In the genomic region with DNA sequence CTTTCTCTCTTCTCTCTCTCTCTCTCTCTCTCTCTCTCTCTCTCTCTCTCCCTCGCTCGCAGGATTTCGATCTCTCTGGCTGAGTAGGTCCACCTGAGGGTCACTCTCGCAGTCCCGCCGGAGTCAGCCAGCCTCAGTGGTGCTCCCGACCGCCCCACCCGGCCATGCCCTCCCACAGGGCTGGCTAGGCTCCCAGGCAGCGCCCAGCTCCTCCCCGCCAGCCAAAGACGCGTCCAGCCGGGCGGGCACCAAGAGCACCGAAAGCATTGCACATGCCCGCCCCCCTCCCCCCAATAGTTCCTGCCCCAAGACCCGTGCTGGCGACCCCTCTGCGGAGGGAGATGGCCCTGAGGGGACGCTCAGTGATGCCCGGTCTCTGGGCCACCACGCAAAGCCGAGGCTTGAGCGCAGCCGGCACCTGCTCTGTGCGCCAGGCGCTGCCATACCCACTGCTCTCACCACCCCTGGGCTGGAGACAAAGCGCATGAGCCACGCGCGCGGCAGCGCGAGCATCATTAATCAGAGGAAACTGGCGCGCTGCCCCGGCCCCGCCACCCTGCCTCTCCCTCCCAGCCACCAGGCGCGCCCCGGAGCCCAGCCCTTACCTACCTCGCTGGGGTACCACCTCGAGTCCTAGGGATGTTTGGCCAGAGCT, we compare ENCODE assay signal across 10 mouse cellular contexts. TPM values are rescaled to one million over a fixed set of nuclear protein-coding genes. Genes with fewer than 3 reads are reported as not detected.
DNase-seq lines count a peak whose midpoint lies in the region; ATAC-seq and TF ChIP-seq lines count a peak whose summit lies in the region.
"Had no signal": no experiment of that assay in that cellular context is flagged by ENCODE, and none has a peak within 500 bp of the region (broad histone marks: within the 10 kb centered on the region; RNA-seq: fewer than 3 reads in every experiment).

No protein-coding gene starts in this region.

- no peaks in the 10 kb centered on the region for H3K36me3 ChIP-seq in forebrain, embryonic 16.5 days (ENCODE audit: control insufficient read depth, insufficient read depth)
- no peaks in the 10 kb centered on the region for H3K36me3 ChIP-seq in intestine, embryonic 14.5 days (ENCODE audit: control insufficient read depth, insufficient read depth, low read length)
- no peaks in the 10 kb centered on the region for H3K36me3 ChIP-seq in liver, postnatal 0 days (replicated peaks; ENCODE audit: insufficient read depth, low read length)

- H3K27ac ChIP-seq in forebrain, embryonic 16.5 days (ENCODE audit: low read length) = peak overlapping the region; percentile 96
- H3K27ac ChIP-seq in intestine, embryonic 14.5 days (ENCODE audit: low read depth) = no peak overlapping the region
- H3K27ac ChIP-seq in liver, postnatal 0 days (ENCODE audit: low read depth) = no peak overlapping the region

- peak overlapping the region; percentile 97 for H3K9ac ChIP-seq in forebrain, embryonic 16.5 days (replicated peaks; ENCODE audit: low read depth, low read length)
- H3K9ac ChIP-seq in intestine, embryonic 14.5 days (ENCODE audit: low read length) = no peak overlapping the region
- no peak overlapping the region for H3K9ac ChIP-seq in liver, postnatal 0 days (replicated peaks)

- DNase-seq in layer of hippocampus, adult 11-12 months (ENCODE audit: low spot score) = peak; percentile 80
- DNase-seq in layer of hippocampus, adult 9-10 months (ENCODE audit: low spot score) = no peak
- peak; percentile 89 to 93 for DNase-seq in cerebellum, adult 18-20 months
- peak; percentile 61 for DNase-seq in intestine, embryonic 14.5 days (ENCODE audit: low spot score)
- DNase-seq in liver, postnatal 0 days = peak; percentile 21
- peak; percentile 80 for DNase-seq in right cerebral cortex, adult 18-20 months
- no peak for DNase-seq in spleen, adult 12 weeks (ENCODE audit: low spot score)

- H3K27me3 ChIP-seq in forebrain, embryonic 16.5 days (replicated peaks; ENCODE audit: control insufficient read depth, insufficient read depth, low read length) = no peaks in the 10 kb centered on the region
- peaks cover 65% of the 10 kb centered on the region for H3K27me3 ChIP-seq in intestine, embryonic 14.5 days (replicated peaks; ENCODE audit: control insufficient read depth, insufficient read depth, low read length)
- H3K27me3 ChIP-seq in liver, postnatal 0 days (ENCODE audit: insufficient read depth, low read length) = peaks cover 31% of the 10 kb centered on the region

- H3K4me2 ChIP-seq in forebrain, embryonic 16.5 days (ENCODE audit: low read length) = peak overlapping the region; percentile 66
- H3K4me2 ChIP-seq in intestine, embryonic 14.5 days (ENCODE audit: low read length) = peak overlapping the region; percentile 47
- H3K4me2 ChIP-seq in liver, postnatal 0 days (ENCODE audit: low read depth, low read length) = peak overlapping the region; percentile 63

- peaks cover 9% of the 10 kb centered on the region; the same call in 1 of the 2 replicates for H3K4me1 ChIP-seq in forebrain, embryonic 16.5 days (replicated peaks; ENCODE audit: control insufficient read depth, insufficient read depth, low read length)
- H3K4me1 ChIP-seq in intestine, embryonic 14.5 days (replicated peaks; ENCODE audit: control insufficient read depth, insufficient read depth, low read length) = 0 out of 2 replicates have a peak, but pooled peaks cover 3% of the 10 kb centered on the region
- H3K4me1 ChIP-seq in liver, postnatal 0 days (ENCODE audit: insufficient read depth) = no peaks in the 10 kb centered on the region

- no peak for TF ChIP-seq EP300 in liver, postnatal 0 days (IDR thresholded peaks at IDR 0.05; ENCODE audit: low read depth)

- peak overlapping the region; percentile 58 for H3K4me3 ChIP-seq in forebrain, embryonic 16.5 days (replicated peaks; ENCODE audit: low read length)
- H3K4me3 ChIP-seq in intestine, embryonic 14.5 days (ENCODE audit: low read depth, low read length) = peak overlapping the region; percentile 28
- H3K4me3 ChIP-seq in liver, postnatal 0 days (ENCODE audit: low read depth, low read length) = peak overlapping the region; percentile 26

- TF ChIP-seq CTCF in liver, postnatal 0 days (IDR thresholded peaks at IDR 0.05; ENCODE audit: low read depth) = no peak

- under 1% methylated on average over 44 of the region's 44 CpGs for WGBS in forebrain, embryonic 16.5 days
- WGBS in intestine, embryonic 14.5 days = under 1% methylated on average over 36 of the region's 44 CpGs
- under 1% methylated on average over 44 of the region's 44 CpGs for WGBS in liver, postnatal 0 days (ENCODE audit: insufficient replicate concordance)

- H3K9me3 ChIP-seq in forebrain, embryonic 16.5 days (ENCODE audit: control insufficient read depth, low read length) = no peaks in the 10 kb centered on the region
- no peaks in the 10 kb centered on the region for H3K9me3 ChIP-seq in intestine, embryonic 14.5 days (ENCODE audit: control insufficient read depth, low read length)
- H3K9me3 ChIP-seq in liver, postnatal 0 days (ENCODE audit: low read length) = no peaks in the 10 kb centered on the region

- ATAC-seq in forebrain, embryonic 16.5 days = peak; percentile 94
- peak; percentile 55 for ATAC-seq in intestine, embryonic 14.5 days (replicated peaks; ENCODE audit: low FRiP score, low TSS enrichment, low read depth)
- peak; percentile 27; the same call in 1 of the 2 replicates for ATAC-seq in liver, postnatal 0 days
- ATAC-seq: Patski had no signal

RNA-seq across cellular contexts. Expression of gene Arpp21, which starts 0.6 kb away (rescaled TPM):
- polyA plus RNA-seq in forebrain, embryonic 16.5 days (2015; fragmentation: Nextera tagmentation; extraction: Ambion mirVana) = 81.2 and 115 TPM in 2 replicates
- polyA plus RNA-seq in intestine, embryonic 14.5 days (2014; fragmentation: Nextera tagmentation; extraction: Ambion mirVana) = 1.0 and 2.0 TPM in 2 replicates
- 0.74 and 1.0 TPM in 2 replicates for polyA plus RNA-seq in liver, postnatal 0 days (2015; fragmentation: Nextera tagmentation; extraction: Ambion mirVana)
- polyA plus RNA-seq: liver, adult 2 months; Patski had no signal

Comparison
In these comparisons a context has a peak if more than half of its experiments do, and no peak if none do; other contexts are left out.
1. DNase-seq: peak in layer of hippocampus, adult 11-12 months (single experiment), cerebellum, adult 18-20 months (2 of 2), intestine, embryonic 14.5 days (single experiment), liver, postnatal 0 days (single experiment) and right cerebral cortex, adult 18-20 months (single experiment); none in layer of hippocampus, adult 9-10 months (single experiment) and spleen, adult 12 weeks (single experiment).
2. ATAC-seq: peak in every context shown above with its lines; median percentile 94 in forebrain, embryonic 16.5 days; 55 in intestine, embryonic 14.5 days; 27 in liver, postnatal 0 days.
3. RNA of gene Arpp21, which starts 0.6 kb away (polyA plus RNA-seq): 81.2 to 115 TPM in forebrain, embryonic 16.5 days; 1.0 to 2.0 TPM in intestine, embryonic 14.5 days and 0.74 to 1.0 TPM in liver, postnatal 0 days; every median in the first group is over 10 times any median in the second.
4. Peak in every context shown above with its lines, with median percentiles within 50 percentile points of each other: H3K4me2 ChIP-seq and H3K4me3 ChIP-seq.